Mouse (Mus musculus) heart, embryonic 15.5 days (tissue): ENCODE data around the gene Primpol. TPM values are rescaled to one million over a fixed set of nuclear protein-coding genes. Genes with fewer than 3 reads are reported as not detected.

Experiments
- ATAC-seq: fragments of 200-750 bp; cut with Nextera tagmentation; replicated peaks from 2 replicates; pipeline ENCODE4 v1.8.0; 2017; ENCODE audit warnings: low read depth, moderate TSS enrichment; ENCODE audit not compliant: insufficient number of reproducible peaks, insufficient read depth, low FRiP score
- H3K27ac ChIP-seq: fragments of 300-500 bp; sonication (generic); 2 replicates; pipeline ENCODE4 v1.5.1; 2015; ENCODE audit warnings: mild to moderate bottlenecking, inconsistent platforms
- H3K27me3 ChIP-seq: fragments of 300-500 bp; sonication (generic); 2 replicates; pipeline ENCODE4 v1.6.1; 2015; ENCODE audit warnings: inconsistent platforms
- H3K36me3 ChIP-seq: fragments of 300-500 bp; sonication (generic); 2 replicates; pipeline ENCODE4 v1.6.1; 2015; ENCODE audit warnings: mild to moderate bottlenecking, inconsistent platforms
- H3K4me1 ChIP-seq: fragments of 300-500 bp; sonication (generic); replicated peaks from 2 replicates; pipeline ENCODE4 v1.6.1; 2015; ENCODE audit warnings: inconsistent platforms
- H3K4me2 ChIP-seq: fragments of 300-500 bp; sonication (generic); 2 replicates; pipeline ENCODE4 v1.6.1; 2015; ENCODE audit warnings: inconsistent platforms, mild to moderate bottlenecking, moderate library complexity
- H3K4me3 ChIP-seq: fragments of 300-500 bp; sonication (generic); 2 replicates; pipeline ENCODE4 v1.5.1; 2015; ENCODE audit warnings: mild to moderate bottlenecking, inconsistent platforms
- H3K9ac ChIP-seq: fragments of 300-500 bp; sonication (generic); 2 replicates; pipeline ENCODE4 v1.6.1; 2015; ENCODE audit warnings: mild to moderate bottlenecking, inconsistent platforms
- H3K9me3 ChIP-seq: fragments of 300-500 bp; sonication (generic); replicated peaks from 2 replicates; pipeline ENCODE4 v1.6.1; 2016; ENCODE audit warnings: inconsistent platforms
- WGBS: fragments of 180-500 bp; shearing (Covaris S2); methylation state at CpG from one replicate; pipeline ENCODE4 v1.1.7; 2015; ENCODE audit warnings: mixed read lengths; 5-methylcytosine and 5-hydroxymethylcytosine counted together
- polyA plus RNA-seq: library from polyadenylated mRNA; unstranded; fragments of >200 nt; fragmentation: Nextera tagmentation; extraction: Ambion mirVana; gene quantifications from 2 replicates; pipeline ENCODE4 v1.2.1, GENCODE M21; 2015

Gene Primpol
- polyA plus RNA-seq, 1 experiment from 2014 or later = 9.8 TPM

DNA sequence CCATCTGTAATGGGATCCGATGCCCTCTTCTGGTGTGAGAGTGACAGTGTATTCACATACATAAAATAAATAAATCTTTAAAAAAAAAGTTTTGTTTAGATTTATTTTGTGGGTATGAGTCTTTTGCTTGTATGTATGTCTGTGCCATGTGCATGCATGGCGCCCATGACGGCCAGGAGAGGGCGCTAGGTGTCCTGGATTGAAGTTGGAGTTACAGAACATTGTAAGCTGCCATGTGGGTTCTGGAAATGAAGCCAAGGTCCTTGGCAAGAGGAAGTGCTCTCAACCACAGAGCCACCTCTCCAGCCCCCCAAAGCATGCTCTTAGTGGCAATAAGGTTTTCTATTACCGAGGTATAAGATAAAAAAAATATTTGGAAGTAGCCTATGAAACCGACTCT lies 57.6 kb downstream of the Primpol start:
- no peak overlapping the region for H3K4me2 ChIP-seq
- H3K27me3 ChIP-seq = no peaks in the 10 kb centered on the region
- no peaks in the 10 kb centered on the region; the same call in 1 of the 2 replicates for H3K4me1 ChIP-seq
- peaks cover 12% of the 10 kb centered on the region; the same call in 1 of the 2 replicates for H3K36me3 ChIP-seq
- H3K4me3 ChIP-seq = no peak overlapping the region
- 76% methylated on average over 6 of the region's 6 CpGs for WGBS
- no peaks in the 10 kb centered on the region for H3K9me3 ChIP-seq
- no peak overlapping the region for H3K9ac ChIP-seq
- no peak for ATAC-seq
- no peak overlapping the region for H3K27ac ChIP-seq

DNA sequence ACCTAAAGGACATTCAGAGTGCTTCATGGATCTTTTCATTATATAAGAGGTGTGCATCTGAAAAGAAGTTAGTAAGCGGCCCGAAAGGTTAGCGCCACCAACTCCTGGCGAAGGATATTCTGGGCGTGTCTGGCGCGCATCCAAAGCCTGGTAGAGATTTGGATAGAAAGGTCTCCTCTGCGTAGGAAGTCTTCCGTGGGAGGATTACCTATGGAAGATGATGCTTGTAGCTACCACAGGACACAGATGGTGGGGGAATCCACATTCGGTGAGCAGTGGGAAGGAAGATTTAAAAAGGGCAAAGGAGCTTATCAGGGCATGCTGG lies 64.6 kb downstream of the Primpol start:
- 2% methylated on average over 10 of the region's 10 CpGs for WGBS
- Histone ChIP-seq H3K27ac (peak overlapping the region; percentile 41; the same call in 1 of the 2 replicates), H3K27me3 (no peaks in the 10 kb centered on the region), H3K4me3 (peak overlapping the region; percentile 80), H3K4me1 (peaks cover 15% of the 10 kb centered on the region), H3K36me3 (no peaks in the 10 kb centered on the region), H3K9ac (peak overlapping the region; percentile 62), H3K4me2 (peak overlapping the region; percentile 71), H3K9me3 (no peaks in the 10 kb centered on the region)
- ATAC-seq = no peak

GRCm38 (mm10) chr8:46551615-46552440 lies 65.2 kb downstream of the Primpol start, which contains the start of gene Cenpu:
TSS of gene Cenpu (plus strand) at chr8:46552028.
- WGBS = under 1% methylated on average over 50 of the region's 50 CpGs
- Histone ChIP-seq H3K9me3 (no peaks in the 10 kb centered on the region), H3K36me3 (no peaks in the 10 kb centered on the region), H3K4me2 (peak within 1 kb of the TSS; percentile 71), H3K9ac (peak within 1 kb of the TSS; percentile 62), H3K27me3 (no peaks in the 10 kb centered on the region), H3K4me3 (peak within 1 kb of the TSS; percentile 80), H3K27ac (peak within 1 kb of the TSS; percentile 81), H3K4me1 (peaks cover 19% of the 10 kb centered on the region)
- peak; percentile 97 for ATAC-seq

DNA sequence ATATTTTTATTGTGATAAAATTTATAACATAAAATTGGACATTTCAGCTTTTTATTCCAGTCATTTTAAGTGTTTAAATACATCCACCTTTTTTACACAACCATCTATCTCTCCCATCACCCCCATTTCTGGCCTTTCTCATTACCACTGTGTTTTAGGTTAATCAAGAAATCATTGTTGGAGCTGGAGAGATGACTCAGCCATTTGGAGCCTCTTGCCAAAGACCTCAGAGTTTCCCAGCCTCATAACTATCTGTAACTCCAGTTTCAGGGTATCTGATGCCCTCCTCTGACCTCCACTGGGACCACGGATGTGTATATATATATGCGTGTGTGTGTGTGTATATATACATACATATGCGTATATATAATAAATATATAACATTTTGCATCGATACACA lies 66.0 kb downstream of the Primpol start:
- Histone ChIP-seq H3K27me3 (no peaks in the 10 kb centered on the region), H3K27ac (peak overlapping the region; percentile 81; the same call in 1 of the 2 replicates), H3K9me3 (no peaks in the 10 kb centered on the region), H3K4me1 (peaks cover 27% of the 10 kb centered on the region), H3K36me3 (no peaks in the 10 kb centered on the region), H3K4me3 (peak overlapping the region; percentile 80), H3K9ac (no peak overlapping the region), H3K4me2 (peak overlapping the region; percentile 57)
- 38% methylated on average over 4 of the region's 4 CpGs for WGBS
- no peak for ATAC-seq

DNA sequence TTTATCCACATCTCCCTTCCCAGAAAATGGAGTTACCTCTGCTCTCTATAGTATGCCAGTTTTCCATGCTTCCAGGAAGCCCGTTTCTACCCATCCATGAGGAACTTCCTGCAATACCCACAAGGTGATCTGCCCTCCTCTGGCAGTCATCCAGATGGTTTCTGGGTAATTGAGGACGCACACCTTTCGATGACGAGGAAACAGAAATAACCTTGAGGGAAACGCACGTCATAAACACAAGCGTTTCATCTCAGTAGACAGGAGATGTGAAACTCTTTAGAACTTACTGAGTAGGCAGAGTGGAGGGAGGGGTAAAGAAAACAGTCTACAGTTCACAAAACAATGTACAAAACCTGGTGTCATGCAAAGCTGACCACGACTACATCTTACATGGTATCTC lies 67.0 kb downstream of the Primpol start:
- Histone ChIP-seq H3K4me2 (no peak overlapping the region), H3K36me3 (no peaks in the 10 kb centered on the region), H3K9me3 (no peaks in the 10 kb centered on the region), H3K4me3 (no peak overlapping the region), H3K9ac (no peak overlapping the region), H3K27me3 (no peaks in the 10 kb centered on the region), H3K27ac (no peak overlapping the region), H3K4me1 (peaks cover 30% of the 10 kb centered on the region)
- WGBS = 81% methylated on average over 8 of the region's 8 CpGs
- no peak for ATAC-seq

DNA sequence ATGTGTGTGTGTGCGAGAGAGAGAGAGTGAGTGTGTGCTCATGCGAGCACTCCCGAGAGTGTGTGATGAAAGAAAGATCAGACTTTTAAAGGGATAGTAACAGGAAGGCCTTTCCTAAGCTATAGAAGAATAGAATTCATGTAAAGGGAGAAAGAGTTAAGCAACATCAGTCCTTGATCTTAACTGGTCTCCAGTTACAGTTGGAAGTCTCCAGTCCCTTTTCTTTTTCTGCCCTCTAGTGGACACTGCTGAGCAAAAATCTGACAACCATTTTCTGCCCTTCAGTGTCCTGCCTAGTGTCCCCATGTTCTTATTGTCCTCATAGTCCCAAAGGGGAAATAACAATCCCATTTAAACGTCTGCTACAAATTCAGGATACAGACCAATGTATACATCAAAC lies 69.8 kb downstream of the Primpol start:
- H3K36me3 ChIP-seq = no peaks in the 10 kb centered on the region
- peak overlapping the region; percentile 67 for H3K27ac ChIP-seq
- no peak overlapping the region for H3K4me3 ChIP-seq
- H3K4me2 ChIP-seq = no peak overlapping the region
- H3K9ac ChIP-seq = no peak overlapping the region
- WGBS = 48% methylated on average over 4 of the region's 4 CpGs
- ATAC-seq = no peak
- H3K4me1 ChIP-seq = peaks cover 25% of the 10 kb centered on the region
- no peaks in the 10 kb centered on the region for H3K27me3 ChIP-seq
- no peaks in the 10 kb centered on the region for H3K9me3 ChIP-seq

- Histone ChIP-seq H3K9me3 (no peaks in the 10 kb centered on the region), H3K36me3 (no peaks in the 10 kb centered on the region), H3K27me3 (no peaks in the 10 kb centered on the region), H3K9ac (no peak overlapping the region), H3K4me3 (no peak overlapping the region), H3K4me1 (peaks cover 24% of the 10 kb centered on the region), H3K27ac (peak overlapping the region; percentile 67), H3K4me2 (peak overlapping the region; percentile 9)
- no peak for ATAC-seq
- 46% methylated on average over 11 of the region's 11 CpGs for WGBS
Measured at GRCm38 (mm10) chr8:46546431-46547176, 70.4 kb downstream of the Primpol start.

DNA sequence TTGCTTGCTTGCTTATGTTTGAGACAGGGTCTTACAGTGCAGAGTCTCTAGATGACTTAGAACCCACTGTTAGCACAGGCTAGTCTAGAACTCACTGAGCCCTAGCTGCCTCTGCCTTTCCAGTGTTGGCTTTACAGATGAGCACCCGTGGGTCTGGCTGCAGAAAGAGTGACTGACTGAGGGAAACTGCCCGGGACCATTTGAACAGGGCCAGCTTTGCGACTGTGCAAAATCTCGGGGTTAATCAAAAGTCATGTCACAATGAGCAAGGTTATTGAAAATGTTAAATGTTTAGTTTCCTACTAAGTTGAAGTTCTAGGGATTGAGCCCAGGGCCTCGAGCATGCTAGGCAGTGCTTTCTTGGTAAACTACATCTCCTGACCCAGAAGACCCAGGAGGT lies 71.2 kb downstream of the Primpol start:
- Histone ChIP-seq H3K27ac (peak overlapping the region; percentile 67; the same call in 1 of the 2 replicates), H3K4me3 (no peak overlapping the region), H3K9ac (no peak overlapping the region), H3K4me2 (no peak overlapping the region), H3K4me1 (peaks cover 20% of the 10 kb centered on the region), H3K9me3 (no peaks in the 10 kb centered on the region), H3K27me3 (no peaks in the 10 kb centered on the region), H3K36me3 (no peaks in the 10 kb centered on the region)
- no peak for ATAC-seq
- WGBS = 82% methylated on average over 5 of the region's 5 CpGs

DNA sequence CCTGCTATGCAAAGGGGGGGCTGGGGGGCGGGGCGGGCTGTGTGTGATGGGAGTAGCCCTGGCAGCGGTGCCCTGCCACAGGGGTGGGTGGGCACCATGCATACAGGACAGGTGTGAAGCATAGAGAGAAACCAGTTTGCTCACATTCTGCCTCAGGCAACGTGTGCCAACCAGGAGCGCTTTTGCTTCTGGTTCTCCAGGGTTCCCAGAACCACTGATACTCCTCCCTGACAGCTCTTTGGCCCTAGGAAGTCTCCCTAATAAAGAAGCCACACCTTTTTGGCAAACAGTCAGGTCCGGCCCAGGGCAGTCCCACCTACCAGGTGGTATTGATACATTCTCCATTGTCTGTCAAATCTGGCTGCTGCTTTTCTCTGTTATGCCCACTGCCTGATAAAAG lies 73.3 kb downstream of the Primpol start:
- Histone ChIP-seq H3K4me1 (peaks cover 19% of the 10 kb centered on the region), H3K27ac (no peak overlapping the region), H3K27me3 (no peaks in the 10 kb centered on the region), H3K9ac (no peak overlapping the region), H3K4me2 (no peak overlapping the region), H3K4me3 (no peak overlapping the region), H3K9me3 (no peaks in the 10 kb centered on the region), H3K36me3 (no peaks in the 10 kb centered on the region)
- WGBS = 70% methylated on average over 6 of the region's 6 CpGs
- no peak for ATAC-seq

- H3K27ac ChIP-seq = no peak overlapping the region
- H3K4me1 ChIP-seq = peaks cover 19% of the 10 kb centered on the region
- no peak overlapping the region for H3K4me2 ChIP-seq
- H3K36me3 ChIP-seq = no peaks in the 10 kb centered on the region
- H3K27me3 ChIP-seq = no peaks in the 10 kb centered on the region
- no peaks in the 10 kb centered on the region for H3K9me3 ChIP-seq
- 69% methylated on average over 7 of the region's 7 CpGs for WGBS
- H3K9ac ChIP-seq = no peak overlapping the region
- H3K4me3 ChIP-seq = no peak overlapping the region
- ATAC-seq = no peak
Measured at GRCm38 (mm10) chr8:46543191-46543590, 73.8 kb downstream of the Primpol start.

DNA sequence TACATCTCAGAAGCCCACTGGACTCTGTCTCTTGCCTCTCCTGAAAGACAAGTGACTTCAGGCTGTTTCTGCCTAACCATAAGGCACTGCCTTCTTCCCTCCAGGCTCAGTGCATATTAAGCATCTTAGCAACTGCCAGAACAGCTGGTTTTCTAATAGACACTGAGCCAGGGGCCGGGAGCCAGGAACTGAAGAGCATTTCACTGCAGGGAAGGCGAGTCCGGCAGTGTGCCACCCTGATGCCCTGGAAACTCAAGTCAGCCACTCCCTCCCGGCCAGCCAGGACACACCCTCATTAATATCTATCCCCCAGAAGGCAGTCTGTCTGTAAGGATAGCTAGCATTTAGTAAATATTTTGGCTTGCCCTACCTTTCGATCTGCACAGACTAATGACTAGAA lies 77.3 kb downstream of the Primpol start:
- no peak for ATAC-seq
- no peak overlapping the region for H3K27ac ChIP-seq
- WGBS = 63% methylated on average over 5 of the region's 5 CpGs

More for the DNA sequence above, 77.3 kb downstream of the Primpol start:
- Histone ChIP-seq H3K4me3 (no peak overlapping the region), H3K4me1 (0 out of 2 replicates have a peak, but pooled peaks cover 4% of the 10 kb centered on the region), H3K4me2 (no peak overlapping the region), H3K9me3 (no peaks in the 10 kb centered on the region), H3K36me3 (peaks cover 19% of the 10 kb centered on the region), H3K27me3 (no peaks in the 10 kb centered on the region), H3K9ac (no peak overlapping the region)
